Mouse (Mus musculus) cortical plate, adult 2 months (tissue): ENCODE measurements around the gene Hmox2.

ENCODE experiments used
- CTCF ChIP-seq: fragments of 200-500 bp; IDR thresholded peaks from 2 replicates; pipeline ENCODE4 v1.5.1; 2011; ENCODE audit warnings: mild to moderate bottlenecking, control low read depth, low read length; ENCODE audit not compliant: insufficient read depth; ENCODE audit errors: extremely low read depth
- POLR2A ChIP-seq: fragments of 200-500 bp; IDR thresholded peaks from 2 replicates; pipeline ENCODE4 v1.6.1; 2011; ENCODE audit warnings: mild to moderate bottlenecking, low read length, control low read depth; ENCODE audit not compliant: insufficient read depth; ENCODE audit errors: extremely low read depth

DNA sequence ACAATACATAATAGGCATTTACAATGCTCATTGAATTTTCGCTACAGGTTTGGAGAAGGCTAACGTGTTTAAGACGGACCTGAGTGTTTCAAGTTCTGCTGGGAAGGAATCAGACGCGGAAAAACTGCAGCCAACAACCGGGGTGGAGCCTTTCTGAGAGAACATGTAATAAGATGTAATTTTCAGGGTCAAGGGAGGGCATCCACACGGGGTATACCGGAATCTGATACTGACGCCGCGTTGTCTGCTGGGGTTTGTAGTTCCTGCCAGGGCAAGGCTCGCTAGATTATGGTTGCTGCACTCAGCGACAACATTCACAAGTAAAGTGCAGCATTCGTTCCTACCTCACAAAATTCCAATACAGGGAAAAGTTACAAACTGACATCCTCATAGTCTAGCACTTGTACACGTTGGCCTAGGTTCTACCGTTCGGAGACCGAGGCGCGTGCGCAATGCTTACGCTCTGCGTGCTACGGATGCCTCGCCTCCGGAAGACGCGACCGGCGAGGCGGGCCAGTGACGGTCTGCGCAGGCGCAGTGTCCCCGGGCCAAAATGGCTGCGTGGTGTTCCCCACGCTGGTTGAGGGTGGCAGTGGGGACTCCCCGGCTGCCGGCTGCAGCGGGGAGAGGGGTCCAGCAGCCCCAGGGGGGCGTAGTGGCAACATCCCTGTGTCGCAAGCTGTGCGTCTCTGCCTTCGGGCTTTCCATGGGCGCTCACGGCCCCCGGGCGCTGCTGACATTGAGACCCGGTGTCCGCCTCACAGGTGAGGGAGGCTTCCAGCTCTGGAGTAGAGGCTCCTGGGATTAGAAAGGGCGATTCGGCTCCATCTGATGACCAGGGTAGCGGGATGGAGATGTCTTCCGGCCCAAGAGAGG lies 42.3 kb upstream of the Hmox2 start:
- peak; percentile 88 for TF ChIP-seq POLR2A
- TF ChIP-seq CTCF = no peak
